ENCODE assay signal across 1 mouse cellular context in the genomic region with DNA sequence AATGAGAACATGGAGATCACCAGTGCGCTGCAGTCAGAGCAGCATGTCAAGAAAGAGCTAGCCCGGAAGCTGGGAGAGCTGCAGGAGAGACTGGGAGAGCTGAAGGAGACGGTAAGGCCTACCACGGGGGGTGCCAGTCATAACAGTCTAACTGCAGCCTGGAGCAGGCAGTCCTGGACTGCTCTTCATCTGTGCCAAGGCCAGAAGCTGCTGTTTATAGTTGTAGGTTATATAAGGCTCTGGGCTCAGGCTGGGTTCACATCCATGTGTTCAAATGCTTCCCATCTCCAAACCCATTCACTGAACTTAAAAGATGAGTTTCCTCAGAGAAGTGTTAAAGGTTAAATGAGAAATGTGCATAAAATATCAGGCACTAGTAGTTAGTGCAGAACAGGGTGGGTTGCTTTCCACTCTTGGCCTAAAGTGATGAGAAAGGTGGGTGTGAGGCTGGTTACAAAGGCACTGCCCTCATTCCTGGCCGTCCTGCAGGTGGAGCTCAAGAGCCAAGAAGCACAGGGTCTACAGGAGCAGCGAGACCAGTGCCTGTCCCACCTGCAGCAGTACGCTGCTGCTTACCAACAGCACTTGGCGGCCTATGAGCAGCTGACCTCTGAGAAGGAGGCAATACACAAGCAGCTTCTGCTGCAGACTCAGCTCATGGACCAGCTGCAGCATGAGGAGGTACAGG.
TF ChIP-seq lines count a peak whose summit lies in the region.

No protein-coding gene starts in this region.

TF ChIP-seq in C2C12, 6 proteins besides CTCF, POLR2A, EP300 and RAD21:
- no peak for TF ChIP-seq CEBPB (IDR thresholded peaks at IDR 0.05; ENCODE audit: low read depth)
- no peak for TF ChIP-seq FOSL1 (IDR thresholded peaks at IDR 0.05; ENCODE audit: insufficient read depth, low read length, poor library complexity, severe bottlenecking)
- TF ChIP-seq MYOD1 (IDR thresholded peaks at IDR 0.05; ENCODE audit: control insufficient read depth, insufficient read length, low read depth), result no peak
- TF ChIP-seq USF1 (IDR thresholded peaks at IDR 0.05; ENCODE audit: low read depth), result no peak
- TF ChIP-seq MYOG (IDR thresholded peaks at IDR 0.05; ENCODE audit: control insufficient read depth, extremely low read depth, insufficient read length), result no peak
- no peak for TF ChIP-seq MAX (IDR thresholded peaks at IDR 0.05)
TF ChIP-seq in C2C12: peak in this region for 0.
